Mouse (Mus musculus): ENCODE results near the gene Vmn1r225. TPM values are rescaled to one million over a fixed set of nuclear protein-coding genes. Genes with fewer than 3 reads are reported as not detected.
"Not testable (repeated sequence)": the region's sequence is repeated elsewhere in the genome, so short reads cannot be mapped to it uniquely, and the experiment has no call there.

Gene Vmn1r225
- not detected in 2 replicates for polyA plus RNA-seq (2016; fragmentation: Nextera tagmentation; extraction: Ambion mirVana)

DNA sequence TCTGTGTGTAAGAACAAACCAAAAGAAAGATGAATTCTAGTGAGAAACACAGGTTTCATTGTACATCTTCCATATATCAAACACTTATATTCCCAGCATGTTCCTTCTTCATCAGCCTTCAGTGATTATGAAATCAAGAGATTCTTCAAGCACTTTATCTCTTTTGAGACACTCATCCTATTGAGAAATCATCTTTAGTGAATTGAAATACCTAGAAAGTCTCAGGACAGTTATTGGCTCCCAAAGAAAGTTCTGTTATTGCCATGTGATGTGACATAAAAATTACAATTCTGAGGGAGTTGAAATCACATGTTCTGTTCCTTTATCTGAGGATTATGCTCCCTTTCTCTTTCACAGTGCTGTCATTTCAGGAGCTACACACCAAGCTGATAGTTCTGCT lies at the start of gene Vmn1r225:
Gene Vmn1r225 (plus strand): TSS at position 301 of the 400 bp plus-strand sequence.
- no peak within 1 kb of the TSS for H3K27ac ChIP-seq
- H3K9me3 ChIP-seq = peaks cover 20% of the 10 kb centered on the region
- DNase-seq (ENCODE audit: extremely low spot score, low spot score) = no peak
- H3K36me3 ChIP-seq (replicated peaks) = no peaks in the 10 kb centered on the region
- no peak within 1 kb of the TSS for H3K4me3 ChIP-seq
- H3K27me3 ChIP-seq (ENCODE audit: poor library complexity, severe bottlenecking) = no peaks in the 10 kb centered on the region
- H3K4me1 ChIP-seq = no peaks in the 10 kb centered on the region

DNA sequence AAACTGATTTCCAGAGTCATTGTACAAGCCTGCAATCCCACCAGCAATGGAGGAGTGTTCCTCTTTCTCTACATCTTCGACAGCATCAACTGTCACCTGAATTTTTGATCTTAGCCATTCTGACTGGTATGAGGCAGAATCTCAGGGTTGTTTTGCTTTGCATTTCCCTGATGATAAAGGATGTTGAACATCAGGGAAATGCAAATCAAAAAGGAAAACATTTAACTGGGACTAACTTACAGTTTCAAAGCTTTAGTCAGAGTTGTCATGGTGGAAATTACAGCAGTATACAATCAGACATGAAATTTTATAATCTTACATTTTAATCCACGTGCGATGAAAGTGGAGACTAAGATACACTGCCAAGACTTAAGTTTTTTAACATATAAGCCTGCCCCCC lies 24.6 kb upstream of the Vmn1r225 start:
- H3K27ac ChIP-seq = no peak overlapping the region
- WGBS = 78% methylated on average over 3 of the region's 3 CpGs
- H3K27me3 ChIP-seq (ENCODE audit: poor library complexity, severe bottlenecking) = no peaks in the 10 kb centered on the region
- no peak overlapping the region for H3K4me3 ChIP-seq
- no peaks in the 10 kb centered on the region for H3K36me3 ChIP-seq (replicated peaks)
- H3K9me3 ChIP-seq = 0 out of 2 replicates have a peak, but pooled peaks cover 3% of the 10 kb centered on the region
- DNase-seq (ENCODE audit: extremely low spot score, low spot score) = no peak
- no peaks in the 10 kb centered on the region for H3K4me1 ChIP-seq

DNA sequence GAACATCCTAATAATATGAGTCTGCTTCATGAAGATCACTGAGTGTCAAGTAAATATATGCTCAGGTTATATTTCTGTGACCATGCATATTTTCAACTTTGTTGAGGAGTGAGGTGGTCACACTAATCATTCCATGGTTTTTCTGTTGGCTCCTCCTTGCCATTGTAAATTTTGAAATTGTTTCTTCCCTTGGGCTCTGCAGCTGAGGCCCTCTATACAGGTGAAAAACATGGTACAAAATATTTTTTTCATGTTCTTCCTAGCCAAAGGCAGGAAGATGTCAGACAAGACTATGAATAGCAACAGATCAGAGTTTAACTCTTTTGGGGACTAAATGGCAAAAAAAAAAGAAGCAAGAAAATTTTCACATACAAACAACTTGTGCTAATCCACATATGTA lies 16.7 kb upstream of the Vmn1r225 start, which contains the start of gene Vmn2r108:
Gene Vmn2r108 (minus strand): TSS at position 101 of the 400 bp plus-strand sequence.
- no peaks in the 10 kb centered on the region for H3K4me1 ChIP-seq
- DNase-seq (ENCODE audit: extremely low spot score, low spot score) = no peak
- H3K27me3 ChIP-seq (ENCODE audit: poor library complexity, severe bottlenecking) = no peaks in the 10 kb centered on the region
- H3K9me3 ChIP-seq = peaks cover 11% of the 10 kb centered on the region; the same call in 1 of the 2 replicates
- no peak within 1 kb of the TSS for H3K4me3 ChIP-seq
- H3K27ac ChIP-seq = no peak within 1 kb of the TSS
- H3K36me3 ChIP-seq (replicated peaks) = no peaks in the 10 kb centered on the region

DNA sequence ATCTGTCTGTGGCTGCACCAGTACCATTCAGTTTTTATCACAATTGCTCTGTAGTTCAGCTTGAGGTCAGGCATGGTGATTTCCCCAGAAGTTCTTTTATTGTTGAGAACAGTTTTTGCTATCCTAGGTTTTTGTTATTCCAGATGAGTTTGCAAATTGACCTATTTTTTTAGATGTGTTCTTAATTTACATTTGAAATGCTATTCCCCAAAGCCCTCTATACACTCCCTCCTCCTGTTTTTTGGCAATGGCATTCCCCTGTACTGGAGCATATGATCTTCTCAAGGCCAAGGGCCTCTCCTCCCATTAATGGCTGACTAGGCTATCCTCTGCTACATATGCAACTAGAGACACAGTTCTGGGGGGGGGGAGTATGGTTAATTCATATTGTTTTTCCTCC lies 10.3 kb downstream of the Vmn1r225 start:
- H3K9me3 ChIP-seq = peaks cover 24% of the 10 kb centered on the region
- H3K4me1 ChIP-seq; H3K4me3 ChIP-seq; H3K27ac ChIP-seq; DNase-seq (ENCODE audit: extremely low spot score, low spot score); H3K27me3 ChIP-seq (ENCODE audit: poor library complexity, severe bottlenecking); H3K36me3 ChIP-seq (replicated peaks): not testable (repeated sequence)

Other genes starting within 250 kb of the Vmn1r225 start
- not detected in 2 replicates for gene Vmn2r106, start 212.6 kb upstream of the Vmn1r225 start, polyA plus RNA-seq (2016; fragmentation: Nextera tagmentation; extraction: Ambion mirVana)
- gene Vmn2r107, start 152.9 kb upstream of the Vmn1r225 start, polyA plus RNA-seq (2016; fragmentation: Nextera tagmentation; extraction: Ambion mirVana) = not detected in 2 replicates
- gene Vmn1r224, start 84.0 kb upstream of the Vmn1r225 start, polyA plus RNA-seq (2016; fragmentation: Nextera tagmentation; extraction: Ambion mirVana) = not detected in 2 replicates
- gene Vmn2r108, start 16.8 kb upstream of the Vmn1r225 start, polyA plus RNA-seq (2016; fragmentation: Nextera tagmentation; extraction: Ambion mirVana) = not detected in 2 replicates
- not detected in 2 replicates for gene Vmn2r109, start 66.6 kb downstream of the Vmn1r225 start, polyA plus RNA-seq (2016; fragmentation: Nextera tagmentation; extraction: Ambion mirVana)
- 0.01 and 0.05 TPM in 2 replicates for gene Vmn2r110, start 98.3 kb downstream of the Vmn1r225 start, polyA plus RNA-seq (2016; fragmentation: Nextera tagmentation; extraction: Ambion mirVana)
- gene Fpr-rs3, start 126.7 kb downstream of the Vmn1r225 start, polyA plus RNA-seq (2016; fragmentation: Nextera tagmentation; extraction: Ambion mirVana) = not detected in 2 replicates
- not detected in 2 replicates for gene Vmn1r226, start 184.7 kb downstream of the Vmn1r225 start, polyA plus RNA-seq (2016; fragmentation: Nextera tagmentation; extraction: Ambion mirVana)
- not detected in 2 replicates for gene Vmn1r227, start 231.7 kb downstream of the Vmn1r225 start, polyA plus RNA-seq (2016; fragmentation: Nextera tagmentation; extraction: Ambion mirVana)

All from forebrain, embryonic 10.5 days (tissue).